Mouse (Mus musculus): Measurements from ENCODE around the gene Baiap3. TPM values are rescaled to one million over a fixed set of nuclear protein-coding genes. Genes with fewer than 3 reads are reported as not detected.

The Baiap3 gene
- polyA plus RNA-seq, 1 experiment from 2014 or later: 4.4 TPM

DNA sequence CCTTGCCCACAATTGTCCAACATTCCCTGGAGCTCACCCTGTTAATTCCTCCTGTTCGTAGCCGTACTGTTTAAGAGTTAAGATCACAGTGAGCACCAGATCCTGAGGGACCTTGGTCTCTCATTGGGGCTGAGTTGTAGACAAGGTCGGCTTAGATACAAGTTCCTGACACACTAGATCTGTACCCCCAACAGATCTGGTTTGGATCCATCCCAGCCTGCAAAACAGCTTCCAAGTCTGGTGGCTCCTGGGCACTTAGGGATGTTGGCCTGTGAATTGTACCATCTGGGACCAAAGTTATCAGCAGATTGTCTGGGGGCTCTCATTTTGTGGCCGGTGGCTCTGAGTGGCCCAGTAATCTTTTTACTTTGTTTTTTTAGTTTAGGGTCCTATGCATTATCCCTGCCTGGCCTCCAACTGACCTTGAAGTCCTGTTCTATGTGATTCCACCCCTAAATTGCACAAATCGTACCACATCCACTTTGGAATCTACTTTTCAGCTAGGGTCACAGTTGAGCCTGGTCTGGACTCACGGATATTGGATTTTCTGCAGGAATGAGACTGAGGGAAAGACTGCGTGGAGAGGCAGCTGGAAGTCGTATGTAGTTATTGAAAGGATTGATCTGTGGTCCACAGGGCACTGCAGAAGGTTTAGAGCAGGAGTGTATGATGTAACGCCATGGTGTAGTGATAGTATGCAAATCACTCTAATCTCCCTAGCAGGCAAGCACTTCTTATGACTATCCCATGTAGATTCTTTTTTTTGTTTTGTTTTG, 18.6 kb upstream of the Baiap3 start, which contains the start of gene Ube2i:
TSS of gene Ube2i (minus strand) at position 52 of the 776 bp plus-strand sequence.
- H3K27ac ChIP-seq (ENCODE audit: low read depth, low read length): peak within 1 kb of the TSS; percentile 96
- no peak for ATAC-seq (ENCODE audit: low FRiP score)

GRCm38 (mm10) chr17:25273706-25274501, 17.7 kb upstream of the Baiap3 start:
- DNase-seq (ENCODE audit: low spot score) (peak; percentile 97), ATAC-seq (ENCODE audit: low FRiP score) (peak; percentile 91)
- Histone ChIP-seq H3K27ac (ENCODE audit: low read depth, low read length) (peak overlapping the region; percentile 96), H3K9ac (ENCODE audit: low read depth, low read length) (peak overlapping the region; percentile 100), H3K36me3 (ENCODE audit: control insufficient read depth, insufficient read depth, low read length) (peaks cover 3% of the 10 kb centered on the region; the same call in 1 of the 2 replicates), H3K27me3 (ENCODE audit: control insufficient read depth, insufficient read depth, low read length) (no peaks in the 10 kb centered on the region), H3K9me3 (ENCODE audit: control insufficient read depth, low read length) (no peaks in the 10 kb centered on the region), H3K4me2 (replicated peaks; ENCODE audit: low read depth, low read length) (peak overlapping the region; percentile 33), H3K4me1 (replicated peaks; ENCODE audit: control insufficient read depth, insufficient read depth, low read length) (no peaks in the 10 kb centered on the region; the same call in 1 of the 2 replicates), H3K4me3 (ENCODE audit: low read depth, low read length) (peak overlapping the region; percentile 99)
- WGBS: under 1% methylated on average over 37 of the region's 45 CpGs

More for the DNA sequence above, 18.6 kb upstream of the Baiap3 start, which contains the start of gene Ube2i:
- H3K27me3 ChIP-seq (ENCODE audit: control insufficient read depth, insufficient read depth, low read length): no peaks in the 10 kb centered on the region
- H3K36me3 ChIP-seq (ENCODE audit: control insufficient read depth, insufficient read depth, low read length): no peaks in the 10 kb centered on the region
- no peaks in the 10 kb centered on the region for H3K9me3 ChIP-seq (ENCODE audit: control insufficient read depth, low read length)
- H3K4me1 ChIP-seq (replicated peaks; ENCODE audit: control insufficient read depth, insufficient read depth, low read length): no peaks in the 10 kb centered on the region; the same call in 1 of the 2 replicates
- H3K9ac ChIP-seq (ENCODE audit: low read depth, low read length): peak within 1 kb of the TSS; percentile 100
- H3K4me2 ChIP-seq (replicated peaks; ENCODE audit: low read depth, low read length): peak within 1 kb of the TSS; percentile 33
- DNase-seq (ENCODE audit: low spot score): no peak
- peak within 1 kb of the TSS; percentile 99 for H3K4me3 ChIP-seq (ENCODE audit: low read depth, low read length)
- WGBS: 87% methylated on average over 9 of the region's 9 CpGs

GRCm38 (mm10) chr17:25272951-25273705, 17.0 kb upstream of the Baiap3 start:
- DNase-seq (ENCODE audit: low spot score) (peak; percentile 91), ATAC-seq (ENCODE audit: low FRiP score) (peak; percentile 90)
- peak overlapping the region; percentile 100 for H3K9ac ChIP-seq (ENCODE audit: low read depth, low read length)
- no peaks in the 10 kb centered on the region; the same call in 1 of the 2 replicates for H3K4me1 ChIP-seq (replicated peaks; ENCODE audit: control insufficient read depth, insufficient read depth, low read length)
- H3K27me3 ChIP-seq (ENCODE audit: control insufficient read depth, insufficient read depth, low read length): no peaks in the 10 kb centered on the region
- no peaks in the 10 kb centered on the region for H3K9me3 ChIP-seq (ENCODE audit: control insufficient read depth, low read length)
- H3K36me3 ChIP-seq (ENCODE audit: control insufficient read depth, insufficient read depth, low read length): peaks cover 7% of the 10 kb centered on the region; the same call in 1 of the 2 replicates
- H3K4me2 ChIP-seq (replicated peaks; ENCODE audit: low read depth, low read length): peak overlapping the region; percentile 90
- WGBS: under 1% methylated on average over 78 of the region's 92 CpGs
- peak overlapping the region; percentile 96 for H3K27ac ChIP-seq (ENCODE audit: low read depth, low read length)
- H3K4me3 ChIP-seq (ENCODE audit: low read depth, low read length): peak overlapping the region; percentile 99

- peak overlapping the region; percentile 100 for H3K9ac ChIP-seq (ENCODE audit: low read depth, low read length)
- H3K27ac ChIP-seq (ENCODE audit: low read depth, low read length): peak overlapping the region; percentile 96; the same call in 1 of the 2 replicates
- H3K9me3 ChIP-seq (ENCODE audit: control insufficient read depth, low read length): no peaks in the 10 kb centered on the region
- DNase-seq (ENCODE audit: low spot score) (peak; percentile 46), ATAC-seq (ENCODE audit: low FRiP score) (no peak)
- H3K27me3 ChIP-seq (ENCODE audit: control insufficient read depth, insufficient read depth, low read length): no peaks in the 10 kb centered on the region
- peak overlapping the region; percentile 90 for H3K4me2 ChIP-seq (replicated peaks; ENCODE audit: low read depth, low read length)
- H3K36me3 ChIP-seq (ENCODE audit: control insufficient read depth, insufficient read depth, low read length): peaks cover 10% of the 10 kb centered on the region
- no peaks in the 10 kb centered on the region; the same call in 1 of the 2 replicates for H3K4me1 ChIP-seq (replicated peaks; ENCODE audit: control insufficient read depth, insufficient read depth, low read length)
- peak overlapping the region; percentile 99 for H3K4me3 ChIP-seq (ENCODE audit: low read depth, low read length)
- WGBS: 2% methylated on average over 10 of the region's 10 CpGs
Observed at GRCm38 (mm10) chr17:25272326-25272725, 16.2 kb upstream of the Baiap3 start.

- Histone ChIP-seq H3K4me2 (replicated peaks; ENCODE audit: low read depth, low read length) (peak overlapping the region; percentile 90), H3K27ac (ENCODE audit: low read depth, low read length) (no peak overlapping the region), H3K4me1 (replicated peaks; ENCODE audit: control insufficient read depth, insufficient read depth, low read length) (no peaks in the 10 kb centered on the region; the same call in 1 of the 2 replicates), H3K9me3 (ENCODE audit: control insufficient read depth, low read length) (no peaks in the 10 kb centered on the region), H3K9ac (ENCODE audit: low read depth, low read length) (no peak overlapping the region), H3K36me3 (ENCODE audit: control insufficient read depth, insufficient read depth, low read length) (peaks cover 23% of the 10 kb centered on the region), H3K27me3 (ENCODE audit: control insufficient read depth, insufficient read depth, low read length) (no peaks in the 10 kb centered on the region), H3K4me3 (ENCODE audit: low read depth, low read length) (peak overlapping the region; percentile 99; the same call in 1 of the 2 replicates)
- ATAC-seq (ENCODE audit: low FRiP score) (no peak), DNase-seq (ENCODE audit: low spot score) (no peak)
- 85% methylated on average over 2 of the region's 2 CpGs for WGBS
Observed at GRCm38 (mm10) chr17:25270795-25271335, 14.7 kb upstream of the Baiap3 start.

DNA sequence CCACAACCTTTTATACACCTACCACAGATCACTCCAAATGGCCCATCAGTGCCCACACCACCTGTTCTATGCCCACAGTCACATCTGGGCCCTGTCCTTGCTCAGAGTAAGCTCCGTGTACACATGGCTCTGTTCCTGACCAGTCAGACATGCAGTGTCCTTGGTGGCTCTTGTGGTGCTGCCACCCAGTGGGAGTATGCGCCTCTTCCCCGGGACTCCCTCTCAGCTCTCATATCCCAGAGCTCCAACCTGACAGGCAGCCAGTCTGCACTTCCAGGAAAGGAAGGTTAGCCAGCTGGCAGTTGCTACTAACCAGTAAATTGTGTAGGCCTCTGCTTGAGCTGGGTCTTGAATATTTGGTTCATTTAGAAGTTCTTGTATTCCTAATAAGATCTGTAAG, 8.3 kb upstream of the Baiap3 start:
- Histone ChIP-seq H3K4me1 (replicated peaks; ENCODE audit: control insufficient read depth, insufficient read depth, low read length) (no peaks in the 10 kb centered on the region), H3K4me3 (ENCODE audit: low read depth, low read length) (no peak overlapping the region), H3K36me3 (ENCODE audit: control insufficient read depth, insufficient read depth, low read length) (peaks cover 42% of the 10 kb centered on the region), H3K4me2 (replicated peaks; ENCODE audit: low read depth, low read length) (no peak overlapping the region), H3K27ac (ENCODE audit: low read depth, low read length) (no peak overlapping the region), H3K9me3 (ENCODE audit: control insufficient read depth, low read length) (no peaks in the 10 kb centered on the region), H3K9ac (ENCODE audit: low read depth, low read length) (no peak overlapping the region), H3K27me3 (ENCODE audit: control insufficient read depth, insufficient read depth, low read length) (no peaks in the 10 kb centered on the region)
- ATAC-seq (ENCODE audit: low FRiP score) (no peak), DNase-seq (ENCODE audit: low spot score) (no peak)
- 80% methylated on average over 3 of the region's 3 CpGs for WGBS

- DNase-seq (ENCODE audit: low spot score) (no peak), ATAC-seq (ENCODE audit: low FRiP score) (no peak)
- Histone ChIP-seq H3K4me3 (ENCODE audit: low read depth, low read length) (no peak overlapping the region), H3K4me2 (replicated peaks; ENCODE audit: low read depth, low read length) (no peak overlapping the region), H3K36me3 (ENCODE audit: control insufficient read depth, insufficient read depth, low read length) (peaks cover 5% of the 10 kb centered on the region), H3K27ac (ENCODE audit: low read depth, low read length) (no peak overlapping the region), H3K4me1 (replicated peaks; ENCODE audit: control insufficient read depth, insufficient read depth, low read length) (peaks cover 17% of the 10 kb centered on the region), H3K27me3 (ENCODE audit: control insufficient read depth, insufficient read depth, low read length) (peaks cover 16% of the 10 kb centered on the region), H3K9me3 (ENCODE audit: control insufficient read depth, low read length) (no peaks in the 10 kb centered on the region), H3K9ac (ENCODE audit: low read depth, low read length) (no peak overlapping the region)
- 57% methylated on average over 6 of the region's 6 CpGs for WGBS
Observed at GRCm38 (mm10) chr17:25257804-25258261, 1.7 kb upstream of the Baiap3 start.

- H3K27me3 ChIP-seq (ENCODE audit: control insufficient read depth, insufficient read depth, low read length): peaks cover 16% of the 10 kb centered on the region
- no peak overlapping the region for H3K27ac ChIP-seq (ENCODE audit: low read depth, low read length)
- no peaks in the 10 kb centered on the region for H3K36me3 ChIP-seq (ENCODE audit: control insufficient read depth, insufficient read depth, low read length)
- H3K9me3 ChIP-seq (ENCODE audit: control insufficient read depth, low read length): no peaks in the 10 kb centered on the region
- no peak overlapping the region for H3K9ac ChIP-seq (ENCODE audit: low read depth, low read length)
- H3K4me3 ChIP-seq (ENCODE audit: low read depth, low read length): no peak overlapping the region
- ATAC-seq (ENCODE audit: low FRiP score) (no peak), DNase-seq (ENCODE audit: low spot score) (no peak)
- peaks cover 19% of the 10 kb centered on the region for H3K4me1 ChIP-seq (replicated peaks; ENCODE audit: control insufficient read depth, insufficient read depth, low read length)
- WGBS: 71% methylated on average over 2 of the region's 2 CpGs
- H3K4me2 ChIP-seq (replicated peaks; ENCODE audit: low read depth, low read length): no peak overlapping the region
Observed at GRCm38 (mm10) chr17:25255110-25255509, 1.1 kb downstream of the Baiap3 start.

Measured in hindbrain, embryonic 11.5 days (tissue).